Mouse (Mus musculus): ENCODE measurements at regions not wholly inside any gene's neighbourhood (a gene's known extent, or its start where the extent isn't known, plus 50 kb on each side); places are given as distances from the start of the nearest gene placed in this dataset.

- DNase-seq, result no peak
Measured at GRCm38 (mm10) chr13:101505054-101505453, 263.0 kb downstream of the Pik3r1 start.

- peak; percentile 66 to 72 for DNase-seq
Measured at GRCm38 (mm10) chr13:101504241-101504640, 263.8 kb downstream of the Pik3r1 start.

- DNase-seq, result no peak
Measured at GRCm38 (mm10) chr13:101501845-101502284, 266.2 kb downstream of the Pik3r1 start.

GRCm38 (mm10) chr13:101501061-101501460 is 267.0 kb downstream of the Pik3r1 start:
- no peak for DNase-seq

DNA sequence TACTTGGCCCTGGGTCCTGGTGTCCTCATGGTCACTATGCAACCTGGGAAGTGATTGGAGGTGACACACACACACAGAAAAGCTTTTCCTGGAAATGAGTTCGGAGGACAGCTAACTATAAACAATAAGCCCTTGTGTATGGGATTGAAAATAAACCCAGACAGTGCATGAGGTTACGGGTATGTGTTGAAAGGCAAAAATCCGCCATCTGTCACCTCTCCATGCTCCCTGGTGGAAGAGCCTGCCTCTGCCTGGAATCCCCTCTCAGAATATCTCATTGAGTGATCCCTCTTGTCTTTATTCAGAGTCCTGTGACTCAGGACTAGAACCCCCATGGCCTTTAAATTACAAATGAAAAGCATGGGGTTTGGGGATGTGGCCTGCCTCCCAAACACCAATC is 276.2 kb downstream of the Pik3r1 start:
- DNase-seq, result no peak

DNA sequence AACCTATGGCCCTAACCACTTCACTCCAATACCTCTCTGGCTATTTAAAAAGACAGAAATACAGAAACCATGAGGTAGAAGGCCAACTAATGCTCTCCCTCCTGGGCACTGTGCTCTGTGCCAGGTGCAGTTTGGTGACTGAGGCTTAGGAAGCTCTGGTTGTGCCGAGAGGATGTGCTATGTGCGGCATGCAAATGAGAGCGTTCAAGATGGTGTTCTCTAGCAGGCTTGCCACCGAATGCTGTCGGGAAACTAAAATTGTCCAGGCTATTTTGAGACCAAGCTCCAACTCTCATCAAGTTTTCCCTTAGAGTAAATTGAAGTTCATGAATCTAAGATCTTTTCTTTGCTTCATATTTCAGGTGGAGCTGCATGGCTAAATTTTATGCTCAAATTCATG is 277.1 kb downstream of the Pik3r1 start:
- DNase-seq, result no peak

DNA sequence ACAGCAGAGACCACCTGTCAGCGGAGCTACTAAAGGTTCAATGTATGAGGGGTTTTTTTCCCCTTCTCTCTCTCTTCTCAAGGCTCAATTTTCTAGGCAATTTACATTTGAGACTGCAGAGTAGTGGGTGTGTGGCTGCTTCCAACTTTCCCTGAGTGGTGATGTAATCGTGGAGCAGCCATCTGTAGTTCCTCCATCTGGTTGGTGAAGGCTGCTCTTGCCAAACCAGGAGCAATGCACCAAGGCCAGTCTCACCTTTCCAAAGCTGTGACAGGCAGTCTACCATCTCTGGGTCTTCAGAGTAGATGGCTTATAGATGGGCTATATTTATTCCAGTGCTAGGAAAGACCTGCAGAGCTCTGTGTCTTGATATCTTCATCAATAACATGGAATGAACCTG is 280.4 kb downstream of the Pik3r1 start:
- no peak for DNase-seq

- no peak for DNase-seq
Measured at GRCm38 (mm10) chr13:101485823-101486222, 282.2 kb downstream of the Pik3r1 start.

- DNase-seq, result peak; percentile 23 to 51
Measured at GRCm38 (mm10) chr13:101483816-101484215, 284.2 kb downstream of the Pik3r1 start.

GRCm38 (mm10) chr13:101481551-101482184 is 286.3 kb downstream of the Pik3r1 start:
- no peak for DNase-seq

- no peak for DNase-seq
Measured at GRCm38 (mm10) chr13:101479297-101479652, 288.7 kb downstream of the Pik3r1 start.

DNA sequence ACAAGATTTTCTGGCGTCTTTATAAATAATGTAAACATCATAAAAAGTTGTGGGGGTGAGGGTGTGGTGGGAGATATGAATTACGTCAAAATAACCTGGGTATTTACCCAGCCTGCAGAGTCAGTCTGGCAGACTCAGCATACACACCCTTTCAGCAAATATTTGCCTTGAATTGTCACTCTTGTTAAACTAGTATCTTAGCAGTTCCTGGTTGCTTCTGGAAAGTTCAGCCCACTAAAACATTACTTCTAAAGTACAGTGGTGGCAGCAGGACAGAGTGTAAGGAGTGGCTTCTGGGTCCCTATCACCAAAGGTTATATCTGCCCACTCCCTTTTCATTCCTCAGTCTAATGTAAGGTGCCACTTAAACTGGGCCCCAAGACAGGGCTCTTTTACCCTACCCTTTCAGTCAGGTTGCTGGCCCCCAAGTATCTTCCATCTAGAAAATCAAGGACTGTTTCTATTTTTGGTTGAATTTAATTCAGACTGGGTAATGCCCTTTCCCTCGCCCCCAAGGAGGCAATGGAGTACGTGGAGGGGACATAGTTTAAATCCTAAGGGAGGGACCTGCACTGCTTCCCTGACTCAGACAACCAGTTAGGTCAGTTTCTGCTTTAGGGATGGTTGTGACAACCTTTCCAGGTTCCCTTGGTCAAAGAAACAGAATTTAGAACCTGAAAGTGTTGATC is 289.3 kb downstream of the Pik3r1 start:
- DNase-seq, result no peak

GRCm38 (mm10) chr13:101473349-101473748 is 294.7 kb downstream of the Pik3r1 start:
- no peak for DNase-seq

GRCm38 (mm10) chr13:101470560-101471247 is 297.3 kb downstream of the Pik3r1 start:
- DNase-seq, result no peak

GRCm38 (mm10) chr13:101465748-101466127 is 302.3 kb downstream of the Pik3r1 start:
- DNase-seq, result no peak

- peak; percentile 32 to 58 for DNase-seq
Measured at GRCm38 (mm10) chr13:101464928-101465747, 302.9 kb downstream of the Pik3r1 start.

- DNase-seq, result no peak
Measured at GRCm38 (mm10) chr13:101456926-101457325, 311.1 kb downstream of the Pik3r1 start.

- no peak for DNase-seq
Measured at GRCm38 (mm10) chr13:101454276-101454675, 313.7 kb downstream of the Pik3r1 start.

GRCm38 (mm10) chr13:101450501-101450900 is 317.5 kb downstream of the Pik3r1 start:
- no peak for DNase-seq

DNA sequence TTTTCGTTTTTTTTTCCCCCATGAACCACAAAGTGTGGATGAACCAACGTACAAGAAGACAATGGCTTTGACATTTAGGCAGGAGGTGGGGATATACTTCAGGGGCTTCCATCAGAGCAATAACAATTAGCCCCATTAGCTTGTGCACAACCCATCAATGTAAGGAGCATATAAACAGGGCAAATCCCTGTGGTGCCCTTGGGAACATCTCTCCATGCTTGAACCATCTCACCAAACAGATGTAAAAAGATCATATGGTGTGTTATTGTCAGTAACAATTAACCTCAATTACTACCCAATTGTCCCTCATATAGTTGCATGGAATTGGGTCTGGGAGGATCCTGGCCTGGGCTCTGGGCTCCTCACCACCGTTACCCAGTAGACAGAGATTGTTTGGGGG is 328.5 kb downstream of the Pik3r1 start:
- DNase-seq, result no peak

DNA sequence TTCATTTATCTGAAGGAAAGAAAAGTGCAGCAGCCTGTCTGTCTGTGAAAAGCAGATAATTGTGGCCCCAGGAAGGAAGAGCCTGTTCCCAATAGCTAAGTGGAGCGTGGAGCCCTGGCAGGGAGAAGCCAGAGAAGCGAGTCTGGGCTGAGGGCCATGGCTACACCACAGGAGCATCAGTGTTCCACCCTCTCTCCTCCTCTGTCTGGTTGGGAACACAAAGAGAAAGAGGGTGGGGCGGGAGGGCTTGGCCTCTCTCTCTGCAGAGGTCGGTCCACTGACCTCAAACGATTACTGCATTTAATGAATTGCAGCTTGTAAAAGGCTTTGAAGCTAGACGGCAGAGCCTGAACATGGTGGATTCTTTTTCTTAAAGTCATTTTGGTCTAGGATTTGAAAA is 329.0 kb downstream of the Pik3r1 start:
- no peak for DNase-seq

- no peak for DNase-seq
Measured at GRCm38 (mm10) chr13:101433162-101433561, 334.9 kb downstream of the Pik3r1 start.

All from adrenal gland, postnatal 36 days (tissue).